Mouse (Mus musculus) hindbrain, postnatal 0 days (tissue): ENCODE data around the gene Rps6kl1. TPM values are rescaled to one million over a fixed set of nuclear protein-coding genes. Genes with fewer than 3 reads are reported as not detected.

Experiments
- ATAC-seq: fragments of 200-750 bp; cut with Nextera tagmentation; 2 replicates; pipeline ENCODE4 v1.8.0; 2017; ENCODE audit warnings: mild to moderate bottlenecking, moderate TSS enrichment, moderate library complexity
- DNase-seq: peaks from one replicate; pipeline ENCODE4 v3.0.0-alpha.2; 2015; ENCODE audit warnings: low spot score
- H3K27ac ChIP-seq: fragments of 300-500 bp; sonication (generic); 2 replicates; pipeline ENCODE4 v1.5.1; 2014; ENCODE audit warnings: mild to moderate bottlenecking
- H3K27me3 ChIP-seq: fragments of 300-500 bp; sonication (generic); 2 replicates; pipeline ENCODE4 v1.6.1; 2014; ENCODE audit warnings: low read length, mixed read lengths; ENCODE audit not compliant: insufficient read depth
- H3K36me3 ChIP-seq: fragments of 300-500 bp; sonication (generic); 2 replicates; pipeline ENCODE4 v1.6.1; 2014; ENCODE audit warnings: low read length, mixed read lengths; ENCODE audit not compliant: insufficient read depth
- H3K4me1 ChIP-seq: fragments of 300-500 bp; sonication (generic); 2 replicates; pipeline ENCODE4 v1.6.1; 2014; ENCODE audit warnings: antibody characterized with exemption, low read length, mixed read lengths; ENCODE audit not compliant: insufficient read depth
- H3K4me2 ChIP-seq: fragments of 300-500 bp; sonication (generic); 2 replicates; pipeline ENCODE4 v1.6.1; 2014; ENCODE audit warnings: low read depth, mild to moderate bottlenecking, low read length, moderate library complexity, mixed read lengths
- H3K4me3 ChIP-seq: fragments of 300-500 bp; sonication (generic); 2 replicates; pipeline ENCODE4 v1.5.1; 2014; ENCODE audit warnings: low read length
- H3K9ac ChIP-seq: fragments of 300-500 bp; sonication (generic); replicated peaks from 2 replicates; pipeline ENCODE4 v1.6.1; 2014; ENCODE audit warnings: mild to moderate bottlenecking, low read length, moderate library complexity, mixed read lengths
- H3K9me3 ChIP-seq: fragments of 300-500 bp; sonication (generic); 2 replicates; pipeline ENCODE4 v1.6.1; 2016; ENCODE audit warnings: low read length, mixed read lengths
- CTCF ChIP-seq: IDR thresholded peaks from 2 replicates; pipeline ENCODE4 v1.5.1; 2016; ENCODE audit warnings: antibody characterized with exemption, control low read depth, low read depth
- WGBS: fragments of 180-500 bp; shearing (Covaris S2); extraction: QIAGEN DNeasy Blood & Tissue Kit; methylation state at CpG from one replicate; pipeline ENCODE4 v1.1.7; 2014; 5-methylcytosine and 5-hydroxymethylcytosine counted together
- polyA plus RNA-seq: library from polyadenylated mRNA; unstranded; fragments of >200 nt; fragmentation: Nextera tagmentation; extraction: Ambion mirVana; gene quantifications from 2 replicates; pipeline ENCODE4 v1.2.1, GENCODE M21; 2015
- total RNA-seq: library from RNA; depleted of rRNA; stranded (reverse); fragments of >200 nt; gene quantifications from 2 replicates; pipeline ENCODE4 v1.2.3, GENCODE M21; 2014

The Rps6kl1 gene
- total and polyA plus RNA-seq, 2 experiments from 2014 or later, result 30.8 to 42.0 TPM

- no peak for ATAC-seq
Observed at GRCm38 (mm10) chr12:85193923-85194622, 43.0 kb upstream of the Rps6kl1 start.

GRCm38 (mm10) chr12:85193146-85193545, 42.1 kb upstream of the Rps6kl1 start:
- no peak for TF ChIP-seq CTCF
- Histone ChIP-seq H3K9ac (no peak overlapping the region), H3K27me3 (no peaks in the 10 kb centered on the region), H3K4me1 (peaks cover 23% of the 10 kb centered on the region), H3K9me3 (no peaks in the 10 kb centered on the region), H3K36me3 (no peaks in the 10 kb centered on the region), H3K4me2 (no peak overlapping the region), H3K4me3 (no peak overlapping the region), H3K27ac (no peak overlapping the region; the same call in 1 of the 2 replicates)
- DNase-seq, result no peak
- 75% methylated on average over 10 of the region's 10 CpGs for WGBS
- ATAC-seq, result no peak

More at GRCm38 (mm10) chr12:85193923-85194622, 43.0 kb upstream of the Rps6kl1 start:
- DNase-seq, result peak; percentile 6
- TF ChIP-seq CTCF, result no peak
- H3K4me2 ChIP-seq, result no peak overlapping the region
- no peaks in the 10 kb centered on the region for H3K9me3 ChIP-seq
- H3K9ac ChIP-seq, result no peak overlapping the region
- no peaks in the 10 kb centered on the region for H3K27me3 ChIP-seq
- H3K4me3 ChIP-seq, result no peak overlapping the region
- no peaks in the 10 kb centered on the region for H3K36me3 ChIP-seq
- peaks cover 23% of the 10 kb centered on the region for H3K4me1 ChIP-seq
- WGBS, result 70% methylated on average over 11 of the region's 11 CpGs
- peak overlapping the region; percentile 66; the same call in 1 of the 2 replicates for H3K27ac ChIP-seq

DNA sequence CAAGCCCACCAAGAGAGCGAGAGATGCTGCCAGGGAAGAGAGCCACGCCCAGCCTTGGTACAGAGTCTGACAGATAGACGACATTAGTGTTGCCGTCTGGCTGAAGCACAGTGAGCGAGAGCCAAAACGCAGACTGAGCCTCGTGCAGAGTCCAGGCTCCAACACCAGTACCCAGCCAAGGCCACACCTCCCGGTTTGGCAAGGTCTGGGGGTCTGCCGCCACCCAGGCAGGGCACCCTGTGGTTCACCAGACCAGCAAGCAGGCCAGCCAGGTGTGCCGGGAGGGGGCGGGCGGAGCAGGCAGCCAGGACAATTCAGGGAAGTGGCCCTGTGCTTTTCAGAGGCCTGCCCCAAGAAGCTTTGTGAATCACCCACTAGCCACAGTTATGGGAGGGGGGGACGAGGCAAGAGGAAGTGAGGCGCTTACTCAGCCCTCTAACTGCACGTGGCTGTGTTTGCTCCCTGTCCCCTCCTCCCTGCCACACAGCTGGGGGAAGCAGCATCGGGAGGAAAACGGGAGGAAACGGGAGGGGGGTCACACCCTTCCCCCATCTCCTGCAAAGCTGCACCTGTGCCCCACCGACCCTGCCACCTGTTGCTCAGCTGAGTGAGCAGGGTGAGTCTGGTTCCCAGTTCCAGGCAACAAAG, 41.5 kb upstream of the Rps6kl1 start:
- Histone ChIP-seq H3K4me2 (no peak overlapping the region), H3K27ac (no peak overlapping the region; the same call in 1 of the 2 replicates), H3K9me3 (no peaks in the 10 kb centered on the region), H3K27me3 (no peaks in the 10 kb centered on the region), H3K36me3 (no peaks in the 10 kb centered on the region), H3K4me3 (no peak overlapping the region), H3K4me1 (peaks cover 23% of the 10 kb centered on the region), H3K9ac (no peak overlapping the region)
- 26% methylated on average over 19 of the region's 19 CpGs for WGBS
- TF ChIP-seq CTCF, result no peak
- ATAC-seq, result peak; percentile 54
- peak; percentile 70 for DNase-seq

DNA sequence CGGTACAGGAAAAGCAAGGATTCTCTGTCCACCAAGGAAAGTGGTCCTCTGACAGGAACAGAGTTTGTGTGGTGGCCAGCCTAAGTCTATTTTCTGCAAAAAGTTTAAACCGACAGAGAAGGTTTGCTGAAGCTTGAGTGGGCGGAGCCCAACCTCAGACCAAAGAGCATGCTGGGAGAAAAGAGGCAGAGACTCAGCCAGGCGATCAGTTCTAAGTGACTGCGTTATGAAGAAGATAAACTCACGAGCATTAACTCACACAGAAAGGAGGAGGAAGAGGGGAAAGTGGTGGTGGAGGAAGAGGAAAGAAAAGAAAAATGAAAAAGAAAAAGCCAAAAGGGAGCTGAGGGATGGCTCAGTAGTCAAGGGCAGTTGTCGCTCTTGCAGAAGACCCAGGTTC, 39.2 kb upstream of the Rps6kl1 start:
- no peak overlapping the region for H3K9ac ChIP-seq
- no peaks in the 10 kb centered on the region for H3K36me3 ChIP-seq
- WGBS, result 81% methylated on average over 7 of the region's 7 CpGs
- no peak for TF ChIP-seq CTCF
- no peaks in the 10 kb centered on the region for H3K27me3 ChIP-seq
- ATAC-seq (no peak), DNase-seq (no peak)
- no peak overlapping the region for H3K4me3 ChIP-seq
- peaks cover 23% of the 10 kb centered on the region for H3K4me1 ChIP-seq
- no peak overlapping the region for H3K27ac ChIP-seq
- H3K9me3 ChIP-seq, result no peaks in the 10 kb centered on the region
- no peak overlapping the region for H3K4me2 ChIP-seq

DNA sequence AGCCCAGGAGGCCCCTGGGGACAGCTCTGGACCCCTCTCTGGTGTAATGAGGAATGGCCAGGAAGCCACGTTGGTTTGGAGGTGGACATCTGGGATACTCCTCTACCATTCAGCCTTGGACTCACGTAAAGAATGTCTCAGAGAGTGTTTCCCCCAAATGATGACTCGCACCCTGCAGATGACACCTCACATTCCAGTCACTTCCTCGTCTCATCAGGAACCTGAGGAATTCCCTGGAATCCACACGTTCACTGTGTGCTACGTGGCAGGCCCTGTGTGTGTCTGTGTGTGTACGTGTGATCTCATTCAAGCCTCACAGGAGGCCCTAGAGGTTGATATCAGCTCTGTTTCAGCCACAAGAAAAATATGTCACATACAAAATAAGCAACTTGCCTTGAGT, 35.3 kb upstream of the Rps6kl1 start:
- Histone ChIP-seq H3K4me3 (no peak overlapping the region), H3K9ac (no peak overlapping the region), H3K9me3 (no peaks in the 10 kb centered on the region), H3K4me1 (peaks cover 11% of the 10 kb centered on the region; the same call in 1 of the 2 replicates), H3K36me3 (no peaks in the 10 kb centered on the region), H3K27me3 (no peaks in the 10 kb centered on the region; the same call in 1 of the 2 replicates), H3K4me2 (no peak overlapping the region), H3K27ac (no peak overlapping the region)
- no peak for ATAC-seq
- 83% methylated on average over 7 of the region's 7 CpGs for WGBS
- no peak for TF ChIP-seq CTCF
- DNase-seq, result no peak

GRCm38 (mm10) chr12:85185810-85186209, 34.7 kb upstream of the Rps6kl1 start:
- ATAC-seq (no peak), DNase-seq (no peak)
- Histone ChIP-seq H3K9me3 (no peaks in the 10 kb centered on the region), H3K4me1 (peaks cover 12% of the 10 kb centered on the region; the same call in 1 of the 2 replicates), H3K27me3 (no peaks in the 10 kb centered on the region; the same call in 1 of the 2 replicates), H3K27ac (no peak overlapping the region), H3K4me2 (no peak overlapping the region), H3K4me3 (no peak overlapping the region), H3K9ac (no peak overlapping the region), H3K36me3 (no peaks in the 10 kb centered on the region)
- no peak for TF ChIP-seq CTCF
- 73% methylated on average over 8 of the region's 8 CpGs for WGBS

DNA sequence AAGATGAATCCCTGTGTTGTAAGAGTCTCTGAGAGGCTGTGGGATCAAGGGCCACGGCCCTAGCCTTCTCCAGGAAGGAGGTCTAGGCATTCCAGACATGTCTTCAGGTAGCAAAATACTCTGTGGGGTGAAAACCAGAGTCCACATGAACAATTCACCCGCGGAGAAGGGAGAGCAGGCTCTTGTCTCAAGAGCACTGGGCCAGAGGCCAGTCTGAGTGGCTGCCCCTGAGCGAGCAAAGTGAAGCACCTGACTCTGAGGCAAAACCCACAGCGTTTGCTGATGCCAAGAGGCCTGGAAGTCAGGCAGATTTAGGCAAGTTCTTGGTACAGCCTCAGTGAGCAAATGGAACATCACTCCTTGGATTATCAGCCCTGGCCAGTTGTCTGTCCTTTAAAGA, 33.1 kb upstream of the Rps6kl1 start:
- H3K27me3 ChIP-seq, result no peaks in the 10 kb centered on the region; the same call in 1 of the 2 replicates
- 65% methylated on average over 5 of the region's 5 CpGs for WGBS
- no peak overlapping the region for H3K27ac ChIP-seq
- H3K4me2 ChIP-seq, result no peak overlapping the region
- TF ChIP-seq CTCF, result no peak
- H3K9ac ChIP-seq, result no peak overlapping the region
- H3K4me1 ChIP-seq, result peaks cover 12% of the 10 kb centered on the region; the same call in 1 of the 2 replicates
- H3K36me3 ChIP-seq, result no peaks in the 10 kb centered on the region
- no peaks in the 10 kb centered on the region for H3K9me3 ChIP-seq
- no peak for ATAC-seq
- no peak for DNase-seq
- H3K4me3 ChIP-seq, result no peak overlapping the region
